Mouse (Mus musculus): Measurements from ENCODE around the gene Cyp2t4. TPM values are rescaled to one million over a fixed set of nuclear protein-coding genes. Genes with fewer than 3 reads are reported as not detected.
A peak's percentile ranks its signal among the peaks of the same experiment; 100 is the strongest.

The Cyp2t4 gene
- total and polyA plus RNA-seq, 3 experiments = 0.28 TPM; not detected in 2

DNA sequence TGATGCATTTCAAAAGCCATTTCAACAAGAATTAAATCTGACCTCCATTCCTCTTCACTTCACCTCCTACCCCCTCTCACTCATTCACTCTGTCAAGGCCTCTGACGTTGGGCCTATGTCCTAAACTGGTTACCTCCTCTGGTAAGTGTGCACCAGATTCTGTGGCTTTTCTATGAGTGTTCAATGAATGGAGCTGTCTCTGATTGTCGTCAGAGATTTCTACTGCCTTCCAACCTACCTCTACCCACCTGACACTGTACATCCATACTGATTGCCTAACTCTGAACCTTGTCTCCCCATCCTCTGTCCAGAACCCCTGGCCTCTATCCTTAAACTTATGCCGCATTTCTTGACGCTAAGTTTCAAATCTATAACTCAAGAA is 24.4 kb downstream of the Cyp2t4 start:
- DNase-seq (ENCODE audit: low read depth, low spot score) = no peak
- Histone ChIP-seq H3K27ac (ENCODE audit: control insufficient read depth, low read depth, low read length) (peak overlapping the region; percentile 20), H3K9ac (ENCODE audit: control insufficient read depth, low read depth, low read length, poor library complexity, severe bottlenecking) (peak overlapping the region; percentile 42), H3K9me3 (replicated peaks; ENCODE audit: insufficient read depth, low read length) (no peaks in the 10 kb centered on the region), H3K27me3 (ENCODE audit: control insufficient read depth in 1 of 2, insufficient read depth in 2 of 2, low read length in 2 of 2) (no peaks in the 10 kb centered on the region), H3K4me3 (ENCODE audit: control insufficient read depth in 1 of 2, insufficient read depth in 1 of 2, low read depth in 2 of 2, low read length in 2 of 2) (peak overlapping the region; percentile 73 to 98), H3K79me2 (ENCODE audit: control insufficient read depth, insufficient read depth, low read length, poor library complexity) (no peaks in the 10 kb centered on the region; the same call in 1 of the 2 replicates), H3K4me1 (ENCODE audit: control insufficient read depth in 1 of 2, insufficient read depth in 2 of 2, low read length in 2 of 2) (peaks cover 0 to 12% of the 10 kb centered on the region in 2 experiments; a peak in 3 of 4 replicates), H3K36me3 (ENCODE audit: control insufficient read depth in 1 of 2, insufficient read depth in 2 of 2, low read length in 2 of 2) (peaks cover 0 to 6% of the 10 kb centered on the region in 2 experiments; a peak in 2 of 4 replicates)
- TF ChIP-seq RCOR1 (IDR thresholded peaks at IDR 0.05; ENCODE audit: low read depth, low read length) = no peak

DNA sequence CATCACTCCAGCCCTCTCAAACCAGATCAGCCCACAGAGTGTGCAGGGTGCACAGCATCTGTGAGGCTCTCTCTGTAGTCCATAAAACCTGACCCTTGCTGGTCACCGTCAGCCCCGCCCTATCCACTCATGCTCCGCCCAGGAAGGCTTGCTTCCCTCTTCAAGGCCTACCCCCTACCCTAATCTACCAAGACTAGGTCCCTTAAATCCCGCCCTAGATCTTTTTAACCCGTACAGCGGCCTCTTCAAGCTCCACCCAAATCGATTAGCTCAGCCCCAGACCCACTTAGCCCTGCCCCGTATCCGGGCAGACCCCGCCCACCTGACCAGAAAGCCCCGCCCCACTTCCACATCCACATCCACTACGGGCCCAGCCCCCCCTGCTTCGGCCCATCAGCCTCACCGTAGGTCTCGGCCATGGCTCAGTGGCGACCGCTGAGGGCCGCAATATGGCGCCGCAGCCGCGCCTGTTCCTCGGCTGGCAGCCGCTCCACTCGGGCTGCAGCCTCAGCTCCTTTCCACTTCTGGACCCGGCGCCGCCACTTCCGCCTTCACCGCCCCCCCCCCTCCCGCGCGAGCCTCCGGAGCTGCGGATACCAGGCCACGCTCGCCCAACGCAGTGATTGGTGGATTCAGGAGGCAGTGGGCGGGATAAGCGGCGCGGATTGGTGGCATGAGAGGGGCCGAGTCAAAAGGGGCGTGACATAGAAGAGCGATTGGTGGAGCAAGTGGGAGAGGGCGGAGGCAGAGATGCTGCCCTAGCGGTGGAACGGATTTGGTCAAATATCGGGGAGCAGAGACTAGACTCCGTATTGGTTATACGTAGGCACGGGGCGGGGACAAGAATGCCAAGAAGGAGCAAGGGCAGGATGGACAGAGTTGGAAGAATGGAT is 25.1 kb downstream of the Cyp2t4 start, which contains the start of gene Rab4b:
Gene Rab4b (minus strand): TSS at position 573 of the 893 bp plus-strand sequence.
- H3K4me1 ChIP-seq (ENCODE audit: control insufficient read depth in 1 of 2, insufficient read depth in 2 of 2, low read length in 2 of 2) = peaks cover 0 to 12% of the 10 kb centered on the region in 2 experiments; a peak in 3 of 4 replicates
- peak within 1 kb of the TSS; percentile 65 for H3K9ac ChIP-seq (ENCODE audit: control insufficient read depth, low read depth, low read length, poor library complexity, severe bottlenecking)
- peak; percentile 100 for DNase-seq (ENCODE audit: low read depth, low spot score)
- H3K27me3 ChIP-seq (ENCODE audit: control insufficient read depth in 1 of 2, insufficient read depth in 2 of 2, low read length in 2 of 2) = no peaks in the 10 kb centered on the region
- peak; percentile 34 for TF ChIP-seq NELFE (IDR thresholded peaks at IDR 0.05; ENCODE audit: low read depth, low read length)
- TF ChIP-seq POLR2A (IDR thresholded peaks at IDR 0.05; ENCODE audit: control insufficient read depth in 1 of 2, insufficient read depth in 1 of 2, low read depth in 1 of 2, low read length in 2 of 2, poor library complexity in 1 of 2) = peak in 1 of 2 experiments; percentile 62; a peak in 1 of 4 replicates
- TF ChIP-seq TAL1 (IDR thresholded peaks at IDR 0.05; ENCODE audit: low read length) = no peak
- TF ChIP-seq POLR2AphosphoS2 (IDR thresholded peaks at IDR 0.05; ENCODE audit: low read length) = no peak
- no peak for TF ChIP-seq UBTF (IDR thresholded peaks at IDR 0.05; ENCODE audit: borderline replicate concordance, insufficient read depth, low read depth, low read length)
- TF ChIP-seq CTCF (IDR thresholded peaks at IDR 0.05 in 2 of 3, conservative IDR thresholded peaks at IDR 0.05 in 1 of 3; ENCODE audit: control insufficient read depth in 1 of 3, insufficient read depth in 1 of 3, low read depth in 2 of 3, low read length in 3 of 3, poor library complexity in 1 of 3, severe bottlenecking in 1 of 3) = peak; percentile 8 to 19 (median 10); a peak in 2 of 6 replicates
- TF ChIP-seq CHD2 (IDR thresholded peaks at IDR 0.05; ENCODE audit: low read length) = peak; percentile 88
- peak; percentile 96 for TF ChIP-seq MAZ (IDR thresholded peaks at IDR 0.05; ENCODE audit: low read depth, low read length)
- no peak; the same call in 1 of the 2 replicates for TF ChIP-seq MAX (IDR thresholded peaks at IDR 0.05; ENCODE audit: low read length)
- peak; percentile 71 for TF ChIP-seq USF1 (IDR thresholded peaks at IDR 0.05; ENCODE audit: low read depth, low read length)
- peak; percentile 82 for TF ChIP-seq SIN3A (IDR thresholded peaks at IDR 0.05; ENCODE audit: low read length)
- peak; percentile 80 for TF ChIP-seq HCFC1 (IDR thresholded peaks at IDR 0.05; ENCODE audit: low read depth, low read length)
- no peak for TF ChIP-seq ZKSCAN1 (IDR thresholded peaks at IDR 0.05; ENCODE audit: low read depth, low read length)
- TF ChIP-seq ZNF384 (IDR thresholded peaks at IDR 0.05; ENCODE audit: low read depth, low read length) = no peak
- peak; percentile 49; the same call in 1 of the 2 replicates for TF ChIP-seq MXI1 (IDR thresholded peaks at IDR 0.05; ENCODE audit: low read depth, low read length)
- TF ChIP-seq ZMIZ1 (IDR thresholded peaks at IDR 0.05; ENCODE audit: low read depth, low read length) = peak; percentile 55; the same call in 1 of the 2 replicates
- TF ChIP-seq TCF12 (IDR thresholded peaks at IDR 0.05; ENCODE audit: low read depth, low read length) = no peak
- TF ChIP-seq ETS1 (IDR thresholded peaks at IDR 0.05; ENCODE audit: low read depth, low read length) = peak; percentile 38; the same call in 1 of the 2 replicates
- peak; percentile 93 for TF ChIP-seq ELF1 (IDR thresholded peaks at IDR 0.05; ENCODE audit: low read depth, low read length)
- TF ChIP-seq EP300 (IDR thresholded peaks at IDR 0.05; ENCODE audit: low read depth in 1 of 2, low read length in 2 of 2) = no peak
- no peaks in the 10 kb centered on the region; the same call in 1 of the 2 replicates for H3K79me2 ChIP-seq (ENCODE audit: control insufficient read depth, insufficient read depth, low read length, poor library complexity)
- H3K9me3 ChIP-seq (replicated peaks; ENCODE audit: insufficient read depth, low read length) = no peaks in the 10 kb centered on the region
- H3K27ac ChIP-seq (ENCODE audit: control insufficient read depth, low read depth, low read length) = peak within 1 kb of the TSS; percentile 47
- H3K36me3 ChIP-seq (ENCODE audit: control insufficient read depth in 1 of 2, insufficient read depth in 2 of 2, low read length in 2 of 2) = peaks cover 0 to 6% of the 10 kb centered on the region in 2 experiments; a peak in 2 of 4 replicates
- peak within 1 kb of the TSS; percentile 73 to 98 for H3K4me3 ChIP-seq (ENCODE audit: control insufficient read depth in 1 of 2, insufficient read depth in 1 of 2, low read depth in 2 of 2, low read length in 2 of 2)
